Mouse (Mus musculus) naive thymus-derived CD4-positive, alpha-beta T cell, adult 2 months (primary cell): ENCODE measurements around the gene Ppp1r9b.
A peak's percentile ranks its signal among the peaks of the same experiment; 100 is the strongest.

Source experiments
- DNase-seq: peaks from one replicate; pipeline ENCODE4 v3.0.0-alpha.2; 2011; ENCODE audit warnings: low read depth

The Ppp1r9b gene

GRCm38 (mm10) chr11:95023481-95023880 lies 32.6 kb downstream of the Ppp1r9b start:
- DNase-seq: no peak

GRCm38 (mm10) chr11:95024439-95025184 lies 33.8 kb downstream of the Ppp1r9b start:
- DNase-seq: no peak

GRCm38 (mm10) chr11:95025227-95026012 lies 34.6 kb downstream of the Ppp1r9b start:
- no peak for DNase-seq

- DNase-seq: no peak
Measured at GRCm38 (mm10) chr11:95026090-95026542, 35.3 kb downstream of the Ppp1r9b start.

GRCm38 (mm10) chr11:95026849-95027248 lies 36.0 kb downstream of the Ppp1r9b start:
- DNase-seq: no peak

- DNase-seq: no peak
Measured at GRCm38 (mm10) chr11:95027850-95028470, 37.1 kb downstream of the Ppp1r9b start.

- no peak for DNase-seq
Measured at GRCm38 (mm10) chr11:95032945-95033344, 42.1 kb downstream of the Ppp1r9b start.

GRCm38 (mm10) chr11:95033617-95034016 lies 42.8 kb downstream of the Ppp1r9b start:
- DNase-seq: no peak

- DNase-seq: no peak
Measured at GRCm38 (mm10) chr11:95034902-95035301, 44.1 kb downstream of the Ppp1r9b start.

- DNase-seq: no peak
Measured at GRCm38 (mm10) chr11:95036521-95036920, 45.7 kb downstream of the Ppp1r9b start.

- DNase-seq: no peak
Measured at GRCm38 (mm10) chr11:95037306-95037705, 46.5 kb downstream of the Ppp1r9b start.

GRCm38 (mm10) chr11:95038156-95038817 lies 47.5 kb downstream of the Ppp1r9b start:
- DNase-seq: no peak

- DNase-seq: no peak
Measured at GRCm38 (mm10) chr11:95038818-95039655, 48.2 kb downstream of the Ppp1r9b start.

GRCm38 (mm10) chr11:95039766-95040165 lies 48.9 kb downstream of the Ppp1r9b start:
- DNase-seq: no peak

GRCm38 (mm10) chr11:95040491-95041138 lies 49.8 kb downstream of the Ppp1r9b start:
- DNase-seq: peak; percentile 37

GRCm38 (mm10) chr11:95041139-95041609 lies 50.3 kb downstream of the Ppp1r9b start, which contains the start of gene Pdk2:
Gene Pdk2 (minus strand): TSS chr11:95041354.
- peak; percentile 92 for DNase-seq

- peak; percentile 79 for DNase-seq
Measured at GRCm38 (mm10) chr11:95042096-95042495, 51.3 kb downstream of the Ppp1r9b start.

- no peak for DNase-seq
Measured at GRCm38 (mm10) chr11:95043060-95043459, 52.2 kb downstream of the Ppp1r9b start.

GRCm38 (mm10) chr11:95043608-95044007 lies 52.8 kb downstream of the Ppp1r9b start:
- DNase-seq: no peak

GRCm38 (mm10) chr11:95044185-95044870 lies 53.5 kb downstream of the Ppp1r9b start:
- no peak for DNase-seq
